Mouse (Mus musculus): Measurements from ENCODE around the gene Uhrf1bp1. TPM values are rescaled to one million over a fixed set of nuclear protein-coding genes. Genes with fewer than 3 reads are reported as not detected.
"Not testable (repeated sequence)": the region's sequence is repeated elsewhere in the genome, so short reads cannot be mapped to it uniquely, and the experiment has no call there.

Gene Uhrf1bp1
- total and polyA plus RNA-seq, 2 experiments from 2014 or later = 2.6 to 13.6 TPM

- ATAC-seq = peak; percentile 67
- no peak overlapping the region for H3K27ac ChIP-seq (ENCODE audit: low read depth, low read length)
- H3K27me3 ChIP-seq (ENCODE audit: insufficient read depth, low read length) = no peaks in the 10 kb centered on the region; the same call in 1 of the 2 replicates
- WGBS = 4% methylated on average over 22 of the region's 22 CpGs
- H3K9ac ChIP-seq = no peak overlapping the region
- H3K4me3 ChIP-seq (ENCODE audit: low read depth, low read length) = peak overlapping the region; percentile 10
- no peaks in the 10 kb centered on the region for H3K9me3 ChIP-seq (ENCODE audit: low read length)
- H3K36me3 ChIP-seq (ENCODE audit: insufficient read depth) = no peaks in the 10 kb centered on the region
- peaks cover 4% of the 10 kb centered on the region; the same call in 1 of the 2 replicates for H3K4me1 ChIP-seq (ENCODE audit: insufficient read depth)
- peak overlapping the region; percentile 33 for H3K4me2 ChIP-seq (ENCODE audit: low read depth)
- DNase-seq = peak; percentile 47
- peak; percentile 19; the same call in 1 of the 2 replicates for TF ChIP-seq CTCF (IDR thresholded peaks at IDR 0.05; ENCODE audit: low read depth)
Observed at GRCm38 (mm10) chr17:27825984-27826905, 30.0 kb upstream of the Uhrf1bp1 start.

GRCm38 (mm10) chr17:27826908-27827383 lies 29.3 kb upstream of the Uhrf1bp1 start:
- H3K27ac ChIP-seq (ENCODE audit: low read depth, low read length) = no peak overlapping the region
- H3K9me3 ChIP-seq (ENCODE audit: low read length) = no peaks in the 10 kb centered on the region
- H3K4me1 ChIP-seq (ENCODE audit: insufficient read depth) = no peaks in the 10 kb centered on the region
- H3K27me3 ChIP-seq (ENCODE audit: insufficient read depth, low read length) = no peaks in the 10 kb centered on the region; the same call in 1 of the 2 replicates
- 4% methylated on average over 8 of the region's 9 CpGs for WGBS
- no peak for DNase-seq
- no peak overlapping the region for H3K9ac ChIP-seq
- peak overlapping the region; percentile 33 for H3K4me2 ChIP-seq (ENCODE audit: low read depth)
- peak overlapping the region; percentile 10; the same call in 1 of the 2 replicates for H3K4me3 ChIP-seq (ENCODE audit: low read depth, low read length)
- H3K36me3 ChIP-seq (ENCODE audit: insufficient read depth) = no peaks in the 10 kb centered on the region
- ATAC-seq = no peak
- TF ChIP-seq CTCF (IDR thresholded peaks at IDR 0.05; ENCODE audit: low read depth) = no peak

GRCm38 (mm10) chr17:27827511-27827910 lies 28.7 kb upstream of the Uhrf1bp1 start:
- Histone ChIP-seq H3K4me3 (ENCODE audit: low read depth, low read length) (no peak overlapping the region), H3K27me3 (ENCODE audit: insufficient read depth, low read length) (no peaks in the 10 kb centered on the region; the same call in 1 of the 2 replicates), H3K36me3 (ENCODE audit: insufficient read depth) (no peaks in the 10 kb centered on the region), H3K4me1 (ENCODE audit: insufficient read depth) (no peaks in the 10 kb centered on the region), H3K9me3 (ENCODE audit: low read length) (no peaks in the 10 kb centered on the region), H3K27ac (ENCODE audit: low read depth, low read length) (no peak overlapping the region), H3K9ac (no peak overlapping the region), H3K4me2 (ENCODE audit: low read depth) (no peak overlapping the region)
- 19% methylated on average over 6 of the region's 6 CpGs for WGBS
- TF ChIP-seq CTCF (IDR thresholded peaks at IDR 0.05; ENCODE audit: low read depth) = no peak
- no peak for ATAC-seq
- DNase-seq = no peak

GRCm38 (mm10) chr17:27830411-27830810 lies 25.8 kb upstream of the Uhrf1bp1 start:
- no peak overlapping the region for H3K4me3 ChIP-seq (ENCODE audit: low read depth, low read length)
- H3K27me3 ChIP-seq (ENCODE audit: insufficient read depth, low read length) = peaks cover 4% of the 10 kb centered on the region
- 58% methylated on average over 7 of the region's 7 CpGs for WGBS
- TF ChIP-seq CTCF (IDR thresholded peaks at IDR 0.05; ENCODE audit: low read depth) = peak; percentile 15; the same call in 1 of the 2 replicates
- no peaks in the 10 kb centered on the region for H3K9me3 ChIP-seq (ENCODE audit: low read length)
- H3K4me1 ChIP-seq (ENCODE audit: insufficient read depth) = no peaks in the 10 kb centered on the region
- H3K4me2 ChIP-seq (ENCODE audit: low read depth) = no peak overlapping the region
- no peaks in the 10 kb centered on the region for H3K36me3 ChIP-seq (ENCODE audit: insufficient read depth)
- no peak overlapping the region for H3K27ac ChIP-seq (ENCODE audit: low read depth, low read length)
- H3K9ac ChIP-seq = no peak overlapping the region
- no peak for DNase-seq
- ATAC-seq = no peak

- DNase-seq; H3K4me3 ChIP-seq (ENCODE audit: low read depth, low read length); H3K4me1 ChIP-seq (ENCODE audit: insufficient read depth); H3K27ac ChIP-seq (ENCODE audit: low read depth, low read length); H3K36me3 ChIP-seq (ENCODE audit: insufficient read depth); H3K27me3 ChIP-seq (ENCODE audit: insufficient read depth, low read length); H3K9me3 ChIP-seq (ENCODE audit: low read length); H3K4me2 ChIP-seq (ENCODE audit: low read depth); H3K9ac ChIP-seq; ATAC-seq: not testable (repeated sequence)
- WGBS = 84% methylated on average over 3 of the region's 4 CpGs
Observed at GRCm38 (mm10) chr17:27837850-27838249, 18.4 kb upstream of the Uhrf1bp1 start, which contains the start of gene Snrpc. Snrpc (plus strand) TSS chr17:27838150.

- WGBS = 3% methylated on average over 35 of the region's 35 CpGs
- Histone ChIP-seq H3K9me3 (ENCODE audit: low read length) (no peaks in the 10 kb centered on the region), H3K4me3 (ENCODE audit: low read depth, low read length) (peak overlapping the region; percentile 65)
Observed at GRCm38 (mm10) chr17:27839469-27840252, 16.6 kb upstream of the Uhrf1bp1 start.

More at GRCm38 (mm10) chr17:27839469-27840252, 16.6 kb upstream of the Uhrf1bp1 start:
- peak overlapping the region; percentile 46; the same call in 1 of the 2 replicates for H3K27ac ChIP-seq (ENCODE audit: low read depth, low read length)
- ATAC-seq = peak; percentile 100
- no peaks in the 10 kb centered on the region for H3K27me3 ChIP-seq (ENCODE audit: insufficient read depth, low read length)
- peak overlapping the region; percentile 67 for H3K4me2 ChIP-seq (ENCODE audit: low read depth)
- peaks cover 23% of the 10 kb centered on the region for H3K36me3 ChIP-seq (ENCODE audit: insufficient read depth)
- H3K9ac ChIP-seq = peak overlapping the region; percentile 65
- H3K4me1 ChIP-seq (ENCODE audit: insufficient read depth) = peaks cover 3% of the 10 kb centered on the region; the same call in 1 of the 2 replicates
- peak; percentile 97 for DNase-seq
- TF ChIP-seq CTCF (IDR thresholded peaks at IDR 0.05; ENCODE audit: low read depth) = no peak; the same call in 1 of the 2 replicates
